Mouse (Mus musculus): ENCODE data around the gene Adipoq. TPM values are rescaled to one million over a fixed set of nuclear protein-coding genes. Genes with fewer than 3 reads are reported as not detected.
A peak's percentile ranks its signal among the peaks of the same experiment; 100 is the strongest.
"Not testable (repeated sequence)": the region's sequence is repeated elsewhere in the genome, so short reads cannot be mapped to it uniquely, and the experiment has no call there.

Adipoq gene
- polyA plus RNA-seq, 2 experiments from 2014 or later = not detected

DNA sequence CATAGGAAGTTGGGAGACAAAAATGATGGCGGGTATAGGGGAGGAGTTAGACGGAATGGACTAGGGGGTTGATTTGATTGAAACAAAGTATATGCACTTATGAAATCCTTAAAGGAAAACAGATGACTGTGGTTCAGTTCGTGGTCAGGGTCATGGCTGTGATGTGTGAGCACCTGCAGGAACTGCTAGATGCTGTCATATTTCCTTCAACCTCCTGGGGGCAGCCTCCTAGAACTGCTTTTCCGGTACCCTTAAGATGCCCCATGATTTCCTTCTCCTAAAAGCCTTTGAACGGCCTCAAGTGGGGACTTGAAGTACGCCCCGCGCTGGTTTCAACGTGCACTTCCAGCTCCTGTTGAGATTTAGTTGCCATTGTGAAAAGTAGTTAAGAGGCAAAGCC, 19.1 kb downstream of the Adipoq start:
- ATAC-seq = peak; percentile 76

DNA sequence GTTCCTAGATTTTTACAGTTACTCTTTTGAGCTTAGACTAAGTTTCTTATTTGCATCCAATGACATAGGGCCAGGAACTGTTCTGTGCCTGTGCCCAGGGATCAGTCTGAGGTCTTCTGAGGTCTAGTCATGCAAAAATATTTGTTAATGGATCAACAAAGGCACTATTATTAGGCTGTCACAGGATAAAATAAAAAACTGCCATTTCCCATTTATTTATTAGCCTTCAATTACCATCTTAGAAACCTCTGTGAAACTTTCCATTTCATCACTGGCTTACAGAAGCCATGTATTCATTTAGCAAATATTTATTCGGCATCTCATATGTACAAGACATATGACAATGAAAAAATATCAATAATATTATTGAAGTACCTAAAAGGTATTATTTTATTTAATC, 20.3 kb downstream of the Adipoq start:
- ATAC-seq = no peak

GRCm38 (mm10) chr16:23167079-23167478, 20.7 kb downstream of the Adipoq start:
- ATAC-seq = no peak

DNA sequence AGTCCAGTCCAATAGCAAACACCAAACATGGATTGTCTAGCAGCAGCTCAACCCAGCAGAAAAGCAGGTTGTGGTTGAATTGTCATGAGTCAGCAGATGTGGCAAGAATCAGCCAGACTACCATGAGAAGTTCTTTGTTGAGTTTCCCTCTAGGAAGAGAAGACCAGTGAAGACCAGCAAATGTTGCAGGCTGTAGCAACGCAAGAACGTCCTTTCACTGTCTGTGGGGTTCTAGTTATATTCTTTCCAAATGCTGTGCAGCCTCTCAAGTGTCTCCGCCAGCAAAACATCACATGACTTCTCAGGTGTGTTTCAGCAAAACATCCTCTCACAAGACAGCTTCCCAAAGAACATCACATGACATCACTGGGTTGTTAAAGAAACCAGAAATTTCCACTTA, 24.5 kb downstream of the Adipoq start:
- no peak for ATAC-seq

- ATAC-seq = no peak
Observed at GRCm38 (mm10) chr16:23173904-23174303, 27.6 kb downstream of the Adipoq start.

- ATAC-seq = peak; percentile 84
Observed at GRCm38 (mm10) chr16:23174855-23175254, 28.5 kb downstream of the Adipoq start.

- ATAC-seq = no peak
Observed at GRCm38 (mm10) chr16:23175956-23176355, 29.6 kb downstream of the Adipoq start.

DNA sequence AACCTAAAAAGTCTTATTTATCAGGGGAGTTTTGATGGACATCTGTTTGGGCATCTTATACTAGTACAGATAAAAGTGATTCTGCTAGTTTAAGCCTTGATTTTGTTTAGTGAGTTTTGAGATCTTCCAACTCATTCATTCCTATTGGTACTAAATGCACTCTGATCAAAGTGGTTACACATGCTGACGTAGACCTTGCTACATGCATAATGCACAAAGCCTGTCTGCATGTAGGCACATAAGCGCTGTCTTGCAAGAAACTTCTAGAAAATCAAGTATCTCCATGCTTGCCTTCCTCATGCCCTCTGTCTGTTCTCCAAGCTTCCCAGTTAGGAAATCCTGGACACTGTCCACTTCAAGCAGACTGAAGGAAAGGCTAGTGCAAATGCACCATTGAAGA, 31.5 kb downstream of the Adipoq start:
- no peak for ATAC-seq

DNA sequence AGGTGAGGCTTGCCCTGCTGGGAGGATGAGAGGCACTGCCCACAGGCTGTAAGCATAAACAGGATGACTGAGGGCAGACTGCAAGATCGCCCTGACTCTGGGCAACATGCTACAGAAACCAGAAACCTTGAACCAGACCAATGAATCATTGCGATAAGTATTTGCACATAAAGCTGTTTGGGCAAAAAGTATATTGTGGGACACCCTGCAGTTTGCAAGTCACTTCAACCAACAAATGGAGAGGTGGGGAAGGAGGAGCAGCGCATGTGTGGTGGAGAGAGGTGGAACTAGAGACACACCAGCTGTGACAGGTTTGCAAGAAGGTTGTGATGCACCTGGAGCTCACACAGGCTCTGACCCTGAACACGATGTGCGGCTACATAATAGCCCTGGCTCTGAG, 32.5 kb downstream of the Adipoq start:
- no peak for ATAC-seq

- not testable (repeated sequence) for ATAC-seq
Observed at GRCm38 (mm10) chr16:23179436-23179835, 33.1 kb downstream of the Adipoq start.

- peak; percentile 20 for ATAC-seq
Observed at GRCm38 (mm10) chr16:23181054-23181453, 34.7 kb downstream of the Adipoq start.

DNA sequence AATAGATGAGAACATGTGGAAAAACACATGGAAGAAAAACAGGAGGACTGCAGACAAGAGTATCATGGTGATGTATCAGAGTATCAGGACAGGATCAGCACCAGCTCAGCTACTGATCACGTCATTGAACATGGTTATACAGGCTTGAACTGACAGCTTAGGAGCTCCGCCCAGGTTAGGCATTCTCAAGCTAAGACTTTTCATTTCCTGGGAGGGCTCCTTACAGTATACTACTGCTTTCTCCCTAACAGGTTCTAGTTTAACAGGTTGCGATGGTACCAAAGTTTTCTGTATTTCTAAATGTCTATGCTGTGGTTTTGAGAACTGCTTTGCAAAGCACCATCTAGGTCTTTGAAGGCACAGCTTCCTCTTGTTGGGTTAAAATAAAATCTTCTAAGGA, 35.2 kb downstream of the Adipoq start:
- peak; percentile 86 for ATAC-seq

GRCm38 (mm10) chr16:23181942-23182597, 35.7 kb downstream of the Adipoq start:
- ATAC-seq = no peak

DNA sequence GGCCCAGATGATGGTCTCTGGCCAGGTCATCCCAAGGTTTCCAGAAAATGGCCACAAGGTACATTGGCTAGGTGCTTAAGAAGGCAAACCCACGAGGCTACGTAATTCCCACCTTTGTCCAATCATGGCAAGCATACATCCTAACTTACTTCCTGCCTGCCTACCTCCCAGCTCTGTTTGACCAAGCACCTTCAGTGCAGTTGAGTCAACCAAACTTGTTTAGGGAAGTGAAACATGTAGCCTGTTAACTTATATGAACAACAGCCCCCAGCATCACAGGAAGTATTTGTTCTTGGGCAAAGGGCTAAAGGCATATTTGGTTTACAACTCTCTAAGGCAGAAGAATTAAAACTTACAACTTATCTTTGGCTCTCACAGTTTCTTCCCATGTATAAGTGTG, 39.5 kb downstream of the Adipoq start:
- ATAC-seq = no peak

DNA sequence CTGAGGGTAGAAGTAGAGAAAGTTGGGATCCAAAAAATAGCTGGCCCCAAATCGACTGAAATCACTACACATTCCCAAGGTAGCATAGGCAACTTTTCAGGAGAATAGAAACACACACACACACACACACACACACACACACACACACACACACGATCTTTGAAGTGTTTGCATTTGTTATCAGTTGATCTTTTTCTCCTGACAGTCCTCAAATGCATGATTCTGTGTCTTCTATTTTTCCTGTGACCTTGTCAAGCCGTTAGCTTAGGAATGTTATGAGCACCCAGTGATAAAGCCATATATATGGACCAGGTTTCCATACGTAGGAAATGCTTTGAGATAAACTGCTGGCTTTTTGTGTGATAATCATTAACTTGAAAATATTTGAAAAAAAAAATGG, 40.1 kb downstream of the Adipoq start:
- no peak for ATAC-seq

- ATAC-seq = peak; percentile 40
Observed at GRCm38 (mm10) chr16:23187983-23188382, 41.6 kb downstream of the Adipoq start.

- ATAC-seq = no peak
Observed at GRCm38 (mm10) chr16:23189612-23190011, 43.3 kb downstream of the Adipoq start.

DNA sequence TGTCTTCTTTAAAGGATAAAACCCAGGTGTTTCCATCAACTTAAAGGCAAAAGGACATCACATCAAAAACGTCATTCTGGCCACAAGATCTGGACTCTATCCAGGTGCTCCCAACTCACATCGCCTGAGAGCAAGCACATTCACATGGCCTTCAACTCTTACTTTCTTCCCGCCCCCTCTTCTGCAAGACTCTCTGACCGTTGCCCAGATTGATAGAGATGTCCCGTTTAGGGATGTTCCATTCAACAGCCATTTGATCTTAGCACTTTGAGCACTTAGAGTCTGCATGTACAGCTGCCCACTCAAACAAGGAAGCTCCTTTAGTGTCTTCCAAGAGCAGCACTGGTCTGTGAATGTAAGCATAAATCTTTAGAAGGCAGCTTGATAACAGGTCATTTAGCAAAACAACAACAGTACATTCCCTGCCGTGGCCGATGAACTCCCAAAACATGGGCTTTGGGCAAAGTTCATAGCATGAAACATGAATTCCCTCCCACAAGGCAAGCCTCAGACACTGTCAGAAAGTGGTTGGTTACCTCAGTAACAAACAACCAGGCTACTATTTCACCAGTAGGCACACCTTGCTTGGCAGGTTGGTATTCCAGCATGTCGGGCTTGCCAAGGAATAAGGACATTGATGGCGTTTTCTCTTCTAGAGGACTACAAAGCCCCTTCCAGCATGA, 45.4 kb downstream of the Adipoq start:
- no peak for ATAC-seq

GRCm38 (mm10) chr16:23195618-23196017, 49.3 kb downstream of the Adipoq start:
- ATAC-seq = no peak

DNA sequence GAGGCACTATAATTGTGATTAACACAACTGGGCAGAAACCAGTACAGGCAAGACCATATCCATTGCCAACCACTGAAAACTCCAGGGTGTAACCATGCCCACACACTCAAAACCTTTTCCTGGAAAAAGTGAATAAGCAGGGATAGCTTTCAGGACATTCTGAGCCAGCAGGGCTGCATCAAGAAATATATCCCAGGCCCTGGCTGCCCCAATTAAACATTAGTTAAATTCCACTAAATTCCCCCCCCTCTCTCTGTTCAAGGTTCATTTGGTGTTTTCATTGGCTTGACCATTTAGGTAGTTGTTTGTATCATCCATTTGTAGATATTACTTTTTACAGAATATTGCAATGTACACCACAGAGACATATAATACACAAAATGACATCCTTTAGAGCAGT, 50.0 kb downstream of the Adipoq start:
- no peak for ATAC-seq

DNA sequence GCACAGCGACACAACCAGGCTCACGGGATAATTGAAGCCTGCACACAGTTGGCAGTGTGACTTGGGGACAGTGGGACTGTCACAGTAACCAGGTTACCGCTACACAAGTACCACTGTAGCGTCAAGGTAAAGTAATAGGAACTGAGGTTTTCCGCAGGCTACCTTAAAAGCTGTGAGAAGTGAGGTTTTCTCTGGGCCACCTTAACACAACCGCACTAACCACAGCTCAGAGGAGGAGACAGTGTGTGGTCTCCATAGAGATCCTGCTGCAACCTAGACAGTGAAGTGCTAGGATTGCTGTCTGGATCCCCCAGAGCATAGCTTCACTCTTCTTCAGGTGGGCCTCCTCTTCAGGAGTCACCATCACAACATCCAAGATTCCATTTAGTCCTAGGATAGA, 50.5 kb downstream of the Adipoq start:
- no peak for ATAC-seq

GRCm38 (mm10) chr16:23201498-23201897, 55.2 kb downstream of the Adipoq start:
- no peak for ATAC-seq

Data from activated CD4-positive, CD25-positive, alpha-beta regulatory T cell, adult 4 months (primary cell).